Mouse (Mus musculus) kidney, embryonic 16.5 days (tissue): ENCODE measurements around the gene Wfdc15a. TPM values are rescaled to one million over a fixed set of nuclear protein-coding genes. Genes with fewer than 3 reads are reported as not detected.

Experiments used
- ATAC-seq: fragments of 200-750 bp; cut with Nextera tagmentation; 2 replicates; pipeline ENCODE4 v1.8.0; 2017; ENCODE audit warnings: moderate TSS enrichment; ENCODE audit not compliant: low FRiP score, low TSS enrichment
- H3K27ac ChIP-seq: fragments of 300-500 bp; sonication (generic); 2 replicates; pipeline ENCODE4 v1.5.1; 2014; ENCODE audit warnings: low read length
- H3K27me3 ChIP-seq: fragments of 300-500 bp; sonication (generic); 2 replicates; pipeline ENCODE4 v1.6.1; 2014; ENCODE audit warnings: low read length, control low read depth, mixed read lengths; ENCODE audit not compliant: insufficient read depth
- H3K36me3 ChIP-seq: fragments of 300-500 bp; sonication (generic); 2 replicates; pipeline ENCODE4 v1.6.1; 2014; ENCODE audit warnings: low read length, control low read depth, mixed read lengths; ENCODE audit not compliant: insufficient read depth
- H3K4me1 ChIP-seq: fragments of 300-500 bp; sonication (generic); 2 replicates; pipeline ENCODE4 v1.6.1; 2014; ENCODE audit warnings: low read length, control low read depth, mixed read lengths; ENCODE audit not compliant: insufficient read depth
- H3K4me2 ChIP-seq: fragments of 300-500 bp; sonication (generic); replicated peaks from 2 replicates; pipeline ENCODE4 v1.6.1; 2014; ENCODE audit warnings: low read depth, low read length
- H3K4me3 ChIP-seq: fragments of 300-500 bp; sonication (generic); 2 replicates; pipeline ENCODE4 v1.5.1; 2014; ENCODE audit warnings: mild to moderate bottlenecking, low read length
- H3K9ac ChIP-seq: fragments of 300-500 bp; sonication (generic); replicated peaks from 2 replicates; pipeline ENCODE4 v1.6.1; 2014; ENCODE audit warnings: low read length
- H3K9me3 ChIP-seq: fragments of 300-500 bp; sonication (generic); 2 replicates; pipeline ENCODE4 v1.6.1; 2016; ENCODE audit warnings: low read length, control low read depth
- WGBS: fragments of 180-500 bp; shearing (Covaris S2); extraction: QIAGEN DNeasy Blood & Tissue Kit; methylation state at CpG from one replicate; pipeline ENCODE4 v1.1.7; 2014; 5-methylcytosine and 5-hydroxymethylcytosine counted together
- polyA plus RNA-seq: library from polyadenylated mRNA; unstranded; fragments of >200 nt; fragmentation: Nextera tagmentation; extraction: Ambion mirVana; gene quantifications from 2 replicates; pipeline ENCODE4 v1.2.1, GENCODE M21; 2015

Wfdc15a gene
- polyA plus RNA-seq, 1 experiment from 2014 or later = not detected

GRCm38 (mm10) chr2:164180770-164181169 lies 19.2 kb downstream of the Wfdc15a start:
- Histone ChIP-seq H3K4me2 (no peak overlapping the region), H3K9ac (no peak overlapping the region), H3K9me3 (no peaks in the 10 kb centered on the region), H3K36me3 (no peaks in the 10 kb centered on the region), H3K27me3 (peaks cover 3% of the 10 kb centered on the region; the same call in 1 of the 2 replicates), H3K4me1 (no peaks in the 10 kb centered on the region), H3K27ac (no peak overlapping the region), H3K4me3 (no peak overlapping the region)
- 80% methylated on average over 4 of the region's 4 CpGs for WGBS
- no peak for ATAC-seq

GRCm38 (mm10) chr2:164180124-164180523 lies 19.8 kb downstream of the Wfdc15a start:
- Histone ChIP-seq H3K9me3 (no peaks in the 10 kb centered on the region), H3K27ac (no peak overlapping the region), H3K27me3 (peaks cover 3% of the 10 kb centered on the region; the same call in 1 of the 2 replicates), H3K4me3 (no peak overlapping the region), H3K4me2 (no peak overlapping the region), H3K36me3 (no peaks in the 10 kb centered on the region), H3K4me1 (no peaks in the 10 kb centered on the region), H3K9ac (no peak overlapping the region)
- WGBS = 45% methylated on average over 3 of the region's 3 CpGs
- ATAC-seq = no peak

GRCm38 (mm10) chr2:164177831-164178230 lies 22.1 kb downstream of the Wfdc15a start:
- WGBS = 52% methylated on average over 5 of the region's 5 CpGs

GRCm38 (mm10) chr2:164175850-164176249 lies 24.1 kb downstream of the Wfdc15a start:
- H3K9ac ChIP-seq = no peak overlapping the region
- peaks cover 19% of the 10 kb centered on the region for H3K27me3 ChIP-seq
- no peak overlapping the region for H3K27ac ChIP-seq
- no peaks in the 10 kb centered on the region for H3K36me3 ChIP-seq
- H3K4me2 ChIP-seq = no peak overlapping the region
- 85% methylated on average over 3 of the region's 3 CpGs for WGBS
- no peak overlapping the region for H3K4me3 ChIP-seq
- H3K4me1 ChIP-seq = peaks cover 6% of the 10 kb centered on the region
- no peak for ATAC-seq
- H3K9me3 ChIP-seq = no peaks in the 10 kb centered on the region

More at GRCm38 (mm10) chr2:164177831-164178230, 22.1 kb downstream of the Wfdc15a start:
- Histone ChIP-seq H3K4me3 (no peak overlapping the region), H3K9me3 (no peaks in the 10 kb centered on the region), H3K4me1 (no peaks in the 10 kb centered on the region), H3K27me3 (peaks cover 8% of the 10 kb centered on the region; the same call in 1 of the 2 replicates), H3K27ac (no peak overlapping the region), H3K9ac (no peak overlapping the region), H3K4me2 (no peak overlapping the region), H3K36me3 (no peaks in the 10 kb centered on the region)
- no peak for ATAC-seq

- H3K9ac ChIP-seq = no peak overlapping the region
- H3K4me3 ChIP-seq = no peak overlapping the region
- no peak for ATAC-seq
- H3K4me1 ChIP-seq = peaks cover 7% of the 10 kb centered on the region
- H3K4me2 ChIP-seq = no peak overlapping the region
- peaks cover 29% of the 10 kb centered on the region for H3K27me3 ChIP-seq
- H3K27ac ChIP-seq = no peak overlapping the region
- 69% methylated on average over 8 of the region's 8 CpGs for WGBS
- no peaks in the 10 kb centered on the region for H3K36me3 ChIP-seq
- no peaks in the 10 kb centered on the region for H3K9me3 ChIP-seq
Measured at GRCm38 (mm10) chr2:164174649-164175395, 25.1 kb downstream of the Wfdc15a start.

- H3K9me3 ChIP-seq = no peaks in the 10 kb centered on the region
- no peak overlapping the region for H3K27ac ChIP-seq
- peaks cover 44% of the 10 kb centered on the region for H3K27me3 ChIP-seq
- H3K9ac ChIP-seq = no peak overlapping the region
- ATAC-seq = no peak
- WGBS = 73% methylated on average over 3 of the region's 3 CpGs
- H3K4me2 ChIP-seq = no peak overlapping the region
- H3K4me1 ChIP-seq = peaks cover 9% of the 10 kb centered on the region
- H3K36me3 ChIP-seq = no peaks in the 10 kb centered on the region
- no peak overlapping the region for H3K4me3 ChIP-seq
Measured at GRCm38 (mm10) chr2:164173394-164173793, 26.5 kb downstream of the Wfdc15a start.

- H3K27ac ChIP-seq = no peak within 1 kb of the TSS
- peaks cover 64% of the 10 kb centered on the region for H3K27me3 ChIP-seq
- peak within 1 kb of the TSS; percentile 50 for H3K4me2 ChIP-seq
- H3K4me3 ChIP-seq = peak within 1 kb of the TSS; percentile 37
- no peak for ATAC-seq
- under 1% methylated on average over 24 of the region's 29 CpGs for WGBS
- H3K9ac ChIP-seq = no peak within 1 kb of the TSS
- H3K9me3 ChIP-seq = no peaks in the 10 kb centered on the region
- peaks cover 15% of the 10 kb centered on the region for H3K4me1 ChIP-seq
- no peaks in the 10 kb centered on the region for H3K36me3 ChIP-seq
Measured at GRCm38 (mm10) chr2:164170902-164171301, 29.0 kb downstream of the Wfdc15a start, which contains the start of gene Kcns1. Gene Kcns1 (minus strand): TSS chr2:164171113.

GRCm38 (mm10) chr2:164170326-164170725 lies 29.6 kb downstream of the Wfdc15a start:
- Histone ChIP-seq H3K4me2 (no peak overlapping the region), H3K4me3 (no peak overlapping the region)

GRCm38 (mm10) chr2:164168571-164168946 lies 31.4 kb downstream of the Wfdc15a start:
- no peak overlapping the region; the same call in 1 of the 2 replicates for H3K9ac ChIP-seq
- 6% methylated on average over 42 of the region's 42 CpGs for WGBS
- peaks cover 15% of the 10 kb centered on the region for H3K4me1 ChIP-seq
- peak overlapping the region; percentile 56 for H3K4me2 ChIP-seq
- ATAC-seq = no peak
- no peaks in the 10 kb centered on the region for H3K36me3 ChIP-seq
- H3K27me3 ChIP-seq = peaks cover 64% of the 10 kb centered on the region
- peak overlapping the region; percentile 34 for H3K4me3 ChIP-seq
- H3K9me3 ChIP-seq = no peaks in the 10 kb centered on the region
- no peak overlapping the region for H3K27ac ChIP-seq

More at GRCm38 (mm10) chr2:164170326-164170725, 29.6 kb downstream of the Wfdc15a start:
- Histone ChIP-seq H3K27me3 (peaks cover 64% of the 10 kb centered on the region), H3K36me3 (no peaks in the 10 kb centered on the region), H3K9me3 (no peaks in the 10 kb centered on the region), H3K9ac (no peak overlapping the region), H3K4me1 (peaks cover 15% of the 10 kb centered on the region), H3K27ac (no peak overlapping the region)
- no peak for ATAC-seq
- 5% methylated on average over 11 of the region's 11 CpGs for WGBS
